Mouse (Mus musculus) frontal cortex, postnatal 14 days (tissue): ENCODE results near the gene Opa3.

ENCODE experiments used
- DNase-seq, 2 experiments: peaks; one replicate each; pipeline ENCODE4 v3.0.0; 2022; ENCODE audit warnings: low spot score in 2 of 2

Opa3 gene

DNA sequence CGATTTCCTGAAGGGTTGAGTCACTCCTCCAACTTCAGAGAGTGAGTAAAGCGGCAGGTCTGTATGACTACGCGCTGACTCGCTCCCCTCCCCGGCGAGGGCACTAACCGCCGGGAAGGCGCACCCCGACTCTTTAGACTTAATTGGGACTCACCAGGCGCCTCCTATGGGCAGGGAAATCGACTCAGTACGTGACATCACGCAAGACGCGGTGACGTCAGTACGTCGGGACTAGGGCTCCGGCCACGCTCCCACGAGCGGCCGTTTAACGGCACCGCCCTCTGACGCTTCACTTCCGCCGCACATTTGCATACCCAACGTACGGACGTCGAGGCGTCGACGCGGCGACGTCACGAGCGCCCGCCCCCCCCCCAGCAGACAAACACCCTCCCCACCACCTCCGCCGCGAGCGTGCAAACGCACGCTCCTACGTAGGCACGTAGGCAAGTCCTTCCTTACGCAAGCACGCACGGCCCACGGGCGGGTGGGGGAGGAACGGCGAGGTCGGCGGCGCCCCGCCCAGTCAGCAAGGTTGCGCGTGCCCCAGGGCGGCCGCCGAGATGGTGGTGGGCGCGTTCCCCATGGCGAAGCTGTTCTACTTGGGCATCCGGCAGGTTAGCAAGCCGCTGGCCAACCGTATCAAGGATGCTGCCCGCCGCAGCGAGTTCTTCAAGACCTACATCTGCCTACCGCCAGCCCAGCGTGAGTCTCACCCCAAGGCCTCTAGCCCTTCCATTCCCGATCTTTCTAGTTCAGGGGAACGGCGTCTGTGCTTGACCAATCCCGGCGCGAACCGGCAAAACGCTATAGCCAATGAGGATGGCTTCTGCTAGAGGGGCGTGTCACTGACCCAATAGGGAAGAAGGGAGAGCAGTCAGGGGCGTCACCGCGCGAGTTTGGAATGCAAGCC is at the start of gene Opa3:
Opa3 (plus strand) TSS at position 452 of the 910 bp plus-strand sequence.
- DNase-seq: peak; percentile 99 to 100

- peak; percentile 64 to 78 for DNase-seq
These were observed 49.6 kb upstream of the Opa3 start for GRCm38 (mm10) chr7:19178443-19179092.

GRCm38 (mm10) chr7:19179173-19179572 is 49.0 kb upstream of the Opa3 start:
- peak in 1 of 2 experiments; percentile 54 for DNase-seq

- DNase-seq: no peak
These were observed 48.2 kb upstream of the Opa3 start for GRCm38 (mm10) chr7:19179936-19180335.

DNA sequence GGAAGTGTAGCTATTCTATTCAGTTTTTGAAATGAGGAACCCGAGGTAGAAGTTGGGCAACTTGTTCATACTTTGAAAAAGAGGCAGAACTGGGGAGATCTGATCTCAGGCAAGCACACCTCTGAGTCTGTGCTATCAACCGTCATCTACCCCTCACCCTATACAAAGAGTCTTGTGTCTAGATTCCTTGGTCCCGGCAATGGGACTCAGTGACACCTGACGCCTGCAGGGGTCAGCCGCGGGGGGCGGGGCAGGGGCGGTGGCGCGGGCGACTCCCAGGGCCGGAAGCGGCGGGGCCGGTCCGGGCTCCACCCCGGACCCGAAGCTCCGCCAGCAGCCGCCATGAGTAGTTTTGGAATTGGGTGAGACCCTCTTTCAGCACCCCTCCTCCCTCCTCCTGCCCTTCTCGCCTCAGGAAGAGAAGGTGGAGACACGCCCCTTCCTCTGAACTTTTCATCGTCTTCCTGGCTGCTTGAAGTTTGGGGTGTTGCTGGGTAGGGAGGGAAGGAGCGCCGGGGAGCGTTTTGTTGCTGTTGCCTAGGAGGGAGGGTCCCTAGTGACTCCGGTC is 47.2 kb upstream of the Opa3 start:
- no peak for DNase-seq

DNA sequence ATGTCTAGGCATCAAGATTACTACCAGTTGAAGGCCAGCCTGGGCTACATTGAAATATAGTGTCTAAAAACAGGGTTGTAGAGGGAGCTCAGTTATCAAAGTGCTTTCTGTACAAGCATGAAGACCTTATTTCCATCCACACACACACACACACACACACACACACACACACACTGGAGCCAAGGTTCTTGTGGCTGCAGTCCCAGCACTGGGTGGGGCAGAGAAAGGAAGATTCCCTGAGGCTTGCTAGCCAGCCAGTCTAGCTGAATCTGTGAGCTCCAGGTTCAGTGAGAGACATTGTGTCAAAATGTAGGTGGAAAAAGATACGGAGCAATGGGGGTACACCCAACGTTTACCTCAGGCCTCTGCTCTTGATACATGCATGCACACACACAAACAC is 43.9 kb upstream of the Opa3 start:
- no peak for DNase-seq

DNA sequence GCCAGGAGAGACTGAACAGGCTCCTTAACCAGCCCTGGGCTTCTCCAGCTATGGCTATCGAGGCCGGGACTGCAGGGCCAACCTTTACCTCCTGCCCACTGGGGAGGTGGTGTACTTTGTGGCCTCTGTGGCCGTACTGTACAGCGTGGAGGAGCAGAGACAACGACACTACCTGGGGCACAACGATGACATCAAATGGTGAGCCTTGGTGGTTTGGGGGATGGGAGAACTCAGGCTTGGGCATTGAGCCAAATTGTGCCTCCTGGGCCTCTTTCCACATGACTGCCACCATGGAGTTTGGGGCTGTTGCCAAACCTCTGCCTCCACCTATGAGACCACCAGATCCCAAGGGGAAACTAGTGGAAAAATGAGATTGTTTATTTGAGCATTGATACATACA is 43.4 kb upstream of the Opa3 start:
- DNase-seq: no peak

DNA sequence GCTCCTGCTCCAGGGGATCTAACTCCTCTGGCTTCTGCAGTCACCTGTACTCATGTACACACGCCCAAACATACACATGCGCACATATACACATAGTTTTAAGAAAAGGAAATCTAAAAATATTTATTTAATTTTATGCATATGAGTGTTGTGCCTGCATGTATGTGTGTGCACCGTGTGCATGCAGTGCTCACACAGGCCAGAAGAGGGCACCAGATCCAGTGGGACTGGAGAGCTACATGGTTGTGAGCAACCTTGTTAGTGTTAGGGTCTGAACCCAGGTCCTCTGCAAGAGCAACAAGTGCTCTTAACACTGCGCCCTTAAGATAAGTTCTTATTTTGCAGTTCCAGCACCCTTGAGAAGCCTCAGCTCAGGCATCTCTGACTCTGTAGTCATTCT is 33.5 kb upstream of the Opa3 start:
- no peak for DNase-seq

- no peak for DNase-seq
These were observed 31.5 kb upstream of the Opa3 start for GRCm38 (mm10) chr7:19196676-19197075.

DNA sequence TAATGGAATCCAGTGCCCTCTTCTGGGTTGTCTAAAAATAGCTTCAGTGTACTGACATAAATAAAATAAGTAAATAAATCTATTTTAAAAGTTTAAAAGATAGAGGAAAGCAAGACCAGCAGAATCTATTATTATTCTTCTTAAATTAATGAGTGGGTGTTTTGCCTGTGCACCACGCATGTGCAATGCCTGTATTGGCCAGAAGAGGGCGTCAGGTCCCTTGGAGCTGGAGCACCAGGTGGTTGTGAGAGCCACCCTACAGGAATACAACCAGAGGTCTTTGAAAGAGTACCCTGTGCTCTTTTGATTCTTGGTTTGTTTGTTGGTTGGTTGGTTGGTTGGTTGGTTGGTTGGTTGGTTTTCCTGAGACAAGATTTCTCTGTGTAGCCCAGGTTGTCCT is 30.1 kb upstream of the Opa3 start:
- DNase-seq: no peak

- no peak for DNase-seq
These were observed 26.5 kb upstream of the Opa3 start for GRCm38 (mm10) chr7:19201660-19202059.

- no peak for DNase-seq
These were observed 25.9 kb upstream of the Opa3 start for GRCm38 (mm10) chr7:19202065-19202850.

GRCm38 (mm10) chr7:19208201-19208910 is 19.8 kb upstream of the Opa3 start:
- DNase-seq: no peak

- DNase-seq: no peak
These were observed 19.1 kb upstream of the Opa3 start for GRCm38 (mm10) chr7:19208944-19209472.

DNA sequence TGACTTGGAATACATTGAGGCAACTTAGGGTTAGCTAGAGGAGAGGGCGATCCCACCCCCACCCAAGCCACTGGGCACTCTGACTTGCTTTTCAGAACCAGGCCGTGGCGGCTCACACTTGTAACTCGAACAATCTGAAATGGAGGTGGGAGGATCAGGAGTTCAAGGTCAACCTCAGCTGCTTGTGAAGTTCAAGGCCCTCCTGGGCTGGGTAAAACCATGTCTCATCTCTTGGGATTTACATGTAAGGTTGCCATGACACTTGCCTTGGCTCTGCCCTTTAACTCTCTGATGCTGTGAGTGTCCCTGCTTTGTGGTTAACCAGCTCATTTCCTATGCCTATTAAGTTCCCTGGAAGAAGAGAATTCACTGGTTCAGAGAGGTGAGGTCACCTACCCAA is 18.6 kb upstream of the Opa3 start:
- DNase-seq: no peak

DNA sequence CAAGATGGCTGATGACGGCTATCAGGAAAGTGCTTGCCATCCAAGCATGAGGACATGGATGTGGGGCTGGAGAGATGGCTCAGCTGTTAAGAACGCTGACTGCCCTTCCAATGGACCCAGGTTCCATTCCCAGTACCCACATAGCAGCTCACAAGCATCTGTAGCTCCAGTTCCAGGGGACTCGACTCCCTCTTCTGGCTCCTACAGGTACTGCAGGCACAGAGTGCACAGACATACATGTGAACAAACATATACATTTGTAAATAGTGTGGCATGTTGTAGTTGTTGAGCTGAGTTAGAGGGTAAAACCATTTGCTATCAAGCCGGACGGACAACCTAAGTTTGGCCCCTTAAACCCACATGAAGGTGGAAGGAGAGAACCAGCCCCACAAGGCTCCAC is 18.1 kb upstream of the Opa3 start:
- no peak for DNase-seq

DNA sequence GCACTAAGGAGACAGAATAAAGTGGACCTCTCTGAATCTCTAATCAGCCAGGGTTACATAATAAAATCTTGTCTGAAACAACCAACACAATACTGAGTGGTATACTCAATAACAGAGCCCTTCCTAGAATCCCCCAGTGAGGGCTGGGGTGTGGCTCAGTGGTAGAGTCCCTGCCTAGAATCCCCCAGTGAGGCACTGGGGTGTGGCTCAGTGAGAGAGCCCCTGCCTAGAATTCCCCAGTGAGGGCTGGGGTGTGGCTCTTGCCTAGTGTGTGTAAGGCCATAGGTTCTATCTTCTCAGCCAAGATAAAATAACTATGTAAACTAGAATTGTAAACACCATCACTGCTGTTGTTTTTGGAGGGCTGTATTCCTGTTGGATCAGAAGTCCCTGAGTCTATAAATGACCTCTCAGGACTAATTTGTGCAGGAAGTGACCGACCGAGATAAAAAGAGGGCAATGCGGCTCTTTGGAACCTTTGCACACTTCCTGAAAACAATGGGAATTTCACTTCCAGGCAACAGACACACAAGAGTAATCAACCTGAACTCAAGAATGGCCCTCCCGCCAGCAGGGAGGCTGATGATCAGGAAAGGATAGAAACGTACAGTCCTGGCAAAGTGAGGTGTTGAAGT is 17.0 kb upstream of the Opa3 start:
- DNase-seq: no peak

- no peak for DNase-seq
These were observed 16.0 kb upstream of the Opa3 start, which contains the start of gene Gpr4 for GRCm38 (mm10) chr7:19211996-19212755. TSS of gene Gpr4 (plus strand) at chr7:19212538.

DNA sequence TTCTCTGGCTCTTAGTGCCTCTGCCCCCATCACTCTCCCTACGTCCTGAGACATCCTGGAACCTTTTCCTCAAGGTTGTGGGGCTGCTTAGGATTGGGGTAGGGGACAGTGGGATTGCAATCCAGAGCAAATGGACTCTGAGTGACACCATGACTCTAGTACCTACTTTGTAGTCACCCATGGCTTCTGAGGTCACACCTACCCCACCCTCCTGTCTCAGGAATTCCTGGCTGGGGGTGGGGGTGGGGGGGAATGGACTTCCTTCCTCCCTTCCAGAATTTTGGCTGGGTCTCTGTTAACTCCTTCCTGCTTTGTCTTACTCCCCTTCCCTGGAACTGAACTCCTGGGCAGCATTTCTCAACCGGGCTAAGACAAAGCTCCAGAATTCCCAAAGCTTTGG is 14.7 kb upstream of the Opa3 start:
- DNase-seq: no peak

DNA sequence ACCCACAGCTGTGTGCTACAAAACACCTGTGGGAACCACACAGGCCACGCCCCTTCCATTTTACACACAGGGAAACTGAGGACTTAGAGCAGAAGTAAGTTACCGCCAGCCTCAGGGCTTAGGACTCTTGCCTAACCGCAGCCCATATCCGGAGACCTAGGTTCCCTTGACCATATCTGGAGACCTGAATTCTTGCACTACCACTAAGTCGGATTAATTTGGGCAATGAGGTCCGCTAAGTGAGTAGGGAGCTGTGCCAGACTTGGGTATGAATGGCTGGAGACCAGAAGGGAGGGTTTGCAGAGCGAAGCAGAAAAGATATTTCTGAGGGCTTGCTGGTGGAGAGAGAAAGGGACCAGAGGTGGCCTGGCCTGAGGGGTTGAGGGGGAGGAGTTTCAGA is 13.8 kb upstream of the Opa3 start:
- DNase-seq: no peak
